Mouse (Mus musculus): Measurements from ENCODE around the gene Kpna2. TPM values are rescaled to one million over a fixed set of nuclear protein-coding genes. Genes with fewer than 3 reads are reported as not detected.
"Not testable (repeated sequence)": the region's sequence is repeated elsewhere in the genome, so short reads cannot be mapped to it uniquely, and the experiment has no call there.

The Kpna2 gene
- polyA plus RNA-seq, 1 experiment from 2014 or later: 653 TPM

- Histone ChIP-seq H3K4me1 (replicated peaks) (peaks cover 17% of the 10 kb centered on the region), H3K36me3 (peaks cover 59% of the 10 kb centered on the region), H3K4me3 (peak overlapping the region; percentile 81; the same call in 1 of the 2 replicates)
- 95% methylated on average over 7 of the region's 7 CpGs for WGBS
- not testable (repeated sequence) for H3K9me3 ChIP-seq; DNase-seq (ENCODE audit: low spot score); H3K27ac ChIP-seq; H3K27me3 ChIP-seq (ENCODE audit: insufficient read depth, poor library complexity, severe bottlenecking)
Observed at GRCm38 (mm10) chr11:106996492-106996891, 2.8 kb downstream of the Kpna2 start.

GRCm38 (mm10) chr11:106994246-106995085 lies 4.9 kb downstream of the Kpna2 start:
- H3K4me3 ChIP-seq: no peak overlapping the region
- no peaks in the 10 kb centered on the region for H3K9me3 ChIP-seq
- H3K27me3 ChIP-seq (ENCODE audit: insufficient read depth, poor library complexity, severe bottlenecking): no peaks in the 10 kb centered on the region
- H3K36me3 ChIP-seq: peaks cover 79% of the 10 kb centered on the region
- H3K4me1 ChIP-seq (replicated peaks): peaks cover 13% of the 10 kb centered on the region
- WGBS: 88% methylated on average over 3 of the region's 3 CpGs
- DNase-seq (ENCODE audit: low spot score): no peak
- no peak overlapping the region for H3K27ac ChIP-seq

- Histone ChIP-seq H3K36me3 (peaks cover 80% of the 10 kb centered on the region), H3K9me3 (no peaks in the 10 kb centered on the region), H3K27ac (no peak overlapping the region), H3K4me1 (replicated peaks) (no peaks in the 10 kb centered on the region), H3K27me3 (ENCODE audit: insufficient read depth, poor library complexity, severe bottlenecking) (no peaks in the 10 kb centered on the region), H3K4me3 (no peak overlapping the region)
- WGBS: 89% methylated on average over 2 of the region's 2 CpGs
- DNase-seq (ENCODE audit: low spot score): no peak
Observed at GRCm38 (mm10) chr11:106987384-106987783, 12.0 kb downstream of the Kpna2 start.

GRCm38 (mm10) chr11:106985979-106986604 lies 13.2 kb downstream of the Kpna2 start:
- not testable (repeated sequence) for H3K4me3 ChIP-seq; H3K4me1 ChIP-seq (replicated peaks); H3K27me3 ChIP-seq (ENCODE audit: insufficient read depth, poor library complexity, severe bottlenecking); DNase-seq (ENCODE audit: low spot score); H3K27ac ChIP-seq; H3K9me3 ChIP-seq
- 93% methylated on average over 9 of the region's 9 CpGs for WGBS
- peaks cover 68% of the 10 kb centered on the region for H3K36me3 ChIP-seq

- Histone ChIP-seq H3K27me3 (ENCODE audit: insufficient read depth, poor library complexity, severe bottlenecking) (no peaks in the 10 kb centered on the region), H3K9me3 (no peaks in the 10 kb centered on the region), H3K27ac (no peak overlapping the region), H3K4me1 (replicated peaks) (0 out of 2 replicates have a peak, but pooled peaks cover 4% of the 10 kb centered on the region), H3K4me3 (no peak overlapping the region), H3K36me3 (peaks cover 32% of the 10 kb centered on the region)
- WGBS: 72% methylated on average over 5 of the region's 5 CpGs
- DNase-seq (ENCODE audit: low spot score): no peak
Observed at GRCm38 (mm10) chr11:106982351-106982750, 17.0 kb downstream of the Kpna2 start.

- Histone ChIP-seq H3K4me1 (replicated peaks) (0 out of 2 replicates have a peak, but pooled peaks cover 4% of the 10 kb centered on the region), H3K27me3 (ENCODE audit: insufficient read depth, poor library complexity, severe bottlenecking) (no peaks in the 10 kb centered on the region), H3K4me3 (no peak overlapping the region), H3K27ac (no peak overlapping the region), H3K9me3 (no peaks in the 10 kb centered on the region), H3K36me3 (peaks cover 26% of the 10 kb centered on the region)
- no peak for DNase-seq (ENCODE audit: low spot score)
- WGBS: 71% methylated on average over 1 of the region's 1 CpGs
Observed at GRCm38 (mm10) chr11:106981787-106982186, 17.6 kb downstream of the Kpna2 start.

- H3K4me3 ChIP-seq: no peak overlapping the region
- peak; percentile 42 for DNase-seq (ENCODE audit: low spot score)
- no peaks in the 10 kb centered on the region for H3K27me3 ChIP-seq (ENCODE audit: insufficient read depth, poor library complexity, severe bottlenecking)
- 25% methylated on average over 7 of the region's 7 CpGs for WGBS
- no peaks in the 10 kb centered on the region for H3K9me3 ChIP-seq
- peaks cover 7% of the 10 kb centered on the region for H3K4me1 ChIP-seq (replicated peaks)
- H3K36me3 ChIP-seq: peaks cover 15% of the 10 kb centered on the region
- no peak overlapping the region for H3K27ac ChIP-seq
Observed at GRCm38 (mm10) chr11:106980455-106980854, 18.9 kb downstream of the Kpna2 start.

GRCm38 (mm10) chr11:106976194-106976593 lies 23.1 kb downstream of the Kpna2 start:
- 82% methylated on average over 8 of the region's 8 CpGs for WGBS
- H3K9me3 ChIP-seq: no peaks in the 10 kb centered on the region
- no peaks in the 10 kb centered on the region for H3K36me3 ChIP-seq
- peaks cover 3% of the 10 kb centered on the region for H3K4me1 ChIP-seq (replicated peaks)
- H3K4me3 ChIP-seq: no peak overlapping the region
- no peak overlapping the region for H3K27ac ChIP-seq
- no peaks in the 10 kb centered on the region for H3K27me3 ChIP-seq (ENCODE audit: insufficient read depth, poor library complexity, severe bottlenecking)
- DNase-seq (ENCODE audit: low spot score): no peak

- H3K4me3 ChIP-seq: no peak overlapping the region
- no peaks in the 10 kb centered on the region for H3K36me3 ChIP-seq
- no peaks in the 10 kb centered on the region for H3K9me3 ChIP-seq
- no peak for DNase-seq (ENCODE audit: low spot score)
- peaks cover 3% of the 10 kb centered on the region for H3K4me1 ChIP-seq (replicated peaks)
- no peak overlapping the region for H3K27ac ChIP-seq
- H3K27me3 ChIP-seq (ENCODE audit: insufficient read depth, poor library complexity, severe bottlenecking): no peaks in the 10 kb centered on the region
- WGBS: 72% methylated on average over 8 of the region's 8 CpGs
Observed at GRCm38 (mm10) chr11:106975419-106976177, 23.7 kb downstream of the Kpna2 start.

GRCm38 (mm10) chr11:106974440-106974839 lies 24.9 kb downstream of the Kpna2 start:
- no peaks in the 10 kb centered on the region for H3K36me3 ChIP-seq
- no peaks in the 10 kb centered on the region for H3K27me3 ChIP-seq (ENCODE audit: insufficient read depth, poor library complexity, severe bottlenecking)
- peaks cover 3% of the 10 kb centered on the region for H3K4me1 ChIP-seq (replicated peaks)
- no peak for DNase-seq (ENCODE audit: low spot score)
- H3K27ac ChIP-seq: no peak overlapping the region
- no peaks in the 10 kb centered on the region for H3K9me3 ChIP-seq
- WGBS: 85% methylated on average over 2 of the region's 2 CpGs
- H3K4me3 ChIP-seq: no peak overlapping the region

- H3K27me3 ChIP-seq (ENCODE audit: insufficient read depth, poor library complexity, severe bottlenecking): no peaks in the 10 kb centered on the region
- WGBS: 89% methylated on average over 5 of the region's 5 CpGs
- H3K4me1 ChIP-seq (replicated peaks): peaks cover 3% of the 10 kb centered on the region
- no peak overlapping the region for H3K27ac ChIP-seq
- DNase-seq (ENCODE audit: low spot score): no peak
- no peak overlapping the region for H3K4me3 ChIP-seq
- H3K36me3 ChIP-seq: no peaks in the 10 kb centered on the region
- no peaks in the 10 kb centered on the region for H3K9me3 ChIP-seq
Observed at GRCm38 (mm10) chr11:106973016-106973415, 26.3 kb downstream of the Kpna2 start.

- DNase-seq (ENCODE audit: low spot score): no peak
- WGBS: 95% methylated on average over 8 of the region's 8 CpGs
- H3K9me3 ChIP-seq: no peaks in the 10 kb centered on the region
- H3K4me1 ChIP-seq (replicated peaks): no peaks in the 10 kb centered on the region
- H3K27ac ChIP-seq: no peak overlapping the region
- H3K36me3 ChIP-seq: no peaks in the 10 kb centered on the region
- H3K4me3 ChIP-seq: no peak overlapping the region
- no peaks in the 10 kb centered on the region for H3K27me3 ChIP-seq (ENCODE audit: insufficient read depth, poor library complexity, severe bottlenecking)
Observed at GRCm38 (mm10) chr11:106969798-106970197, 29.5 kb downstream of the Kpna2 start.

- Histone ChIP-seq H3K4me1 (replicated peaks) (no peaks in the 10 kb centered on the region), H3K9me3 (no peaks in the 10 kb centered on the region), H3K4me3 (no peak overlapping the region), H3K36me3 (no peaks in the 10 kb centered on the region), H3K27me3 (ENCODE audit: insufficient read depth, poor library complexity, severe bottlenecking) (no peaks in the 10 kb centered on the region), H3K27ac (no peak overlapping the region)
- DNase-seq (ENCODE audit: low spot score): no peak
- 78% methylated on average over 10 of the region's 10 CpGs for WGBS
Observed at GRCm38 (mm10) chr11:106967630-106968029, 31.7 kb downstream of the Kpna2 start.
